Mouse (Mus musculus): ENCODE results near the gene Pm20d1.

- TF ChIP-seq CTCF (IDR thresholded peaks at IDR 0.05; ENCODE audit: low read depth, low read length), result no peak
- TF ChIP-seq POLR2A (IDR thresholded peaks at IDR 0.05; ENCODE audit: extremely low read depth, insufficient read depth, low read length), result peak; percentile 76; the same call in 1 of the 2 replicates
Observed at GRCm38 (mm10) chr1:131827787-131828258, 30.6 kb downstream of the Pm20d1 start.
